Mouse (Mus musculus) induced T-regulatory cell, adult 2 months (primary cell): ENCODE results near the gene Tlx2.

Experiments used
- DNase-seq: peaks from one replicate; pipeline ENCODE4 v3.0.0-alpha.2; 2012; ENCODE audit warnings: low read depth

Gene Tlx2

DNA sequence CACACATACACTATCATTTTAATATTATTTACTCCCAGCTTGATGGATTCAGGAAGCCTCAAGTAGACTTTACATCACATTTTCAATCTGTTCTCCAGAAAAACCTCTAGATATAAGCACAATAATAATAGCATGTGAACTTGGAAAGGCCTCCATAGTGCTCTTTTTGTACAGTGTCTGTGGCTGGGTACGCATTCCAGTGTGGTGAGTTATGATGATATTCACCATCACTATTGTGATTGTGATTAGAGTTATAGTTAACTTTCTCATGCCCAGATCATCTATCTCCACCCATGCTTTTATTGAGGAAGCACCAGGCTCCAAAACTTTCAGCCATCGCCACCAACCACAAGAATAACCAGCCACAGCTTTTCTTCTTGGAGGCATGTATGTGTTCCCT lies 46.3 kb downstream of the Tlx2 start:
- DNase-seq, result no peak

DNA sequence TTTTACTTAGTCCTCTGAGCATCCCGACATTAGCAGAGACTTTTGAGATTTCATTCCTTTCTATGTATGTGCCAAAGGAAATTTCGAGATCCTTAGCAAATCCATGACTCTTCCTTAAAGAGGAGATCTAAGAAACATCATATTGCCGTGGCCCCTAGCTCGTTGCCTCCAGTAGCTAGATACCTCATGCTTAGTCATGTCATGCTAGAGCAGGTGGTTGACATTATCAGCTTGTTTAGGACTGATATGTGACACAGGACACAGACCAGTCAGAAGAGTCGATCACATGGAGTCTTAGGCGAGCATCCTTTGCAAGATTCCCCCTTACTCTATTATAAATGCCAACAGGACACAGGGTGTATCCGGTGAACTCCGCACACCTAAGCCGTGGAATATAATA lies 47.1 kb downstream of the Tlx2 start:
- DNase-seq, result no peak

DNA sequence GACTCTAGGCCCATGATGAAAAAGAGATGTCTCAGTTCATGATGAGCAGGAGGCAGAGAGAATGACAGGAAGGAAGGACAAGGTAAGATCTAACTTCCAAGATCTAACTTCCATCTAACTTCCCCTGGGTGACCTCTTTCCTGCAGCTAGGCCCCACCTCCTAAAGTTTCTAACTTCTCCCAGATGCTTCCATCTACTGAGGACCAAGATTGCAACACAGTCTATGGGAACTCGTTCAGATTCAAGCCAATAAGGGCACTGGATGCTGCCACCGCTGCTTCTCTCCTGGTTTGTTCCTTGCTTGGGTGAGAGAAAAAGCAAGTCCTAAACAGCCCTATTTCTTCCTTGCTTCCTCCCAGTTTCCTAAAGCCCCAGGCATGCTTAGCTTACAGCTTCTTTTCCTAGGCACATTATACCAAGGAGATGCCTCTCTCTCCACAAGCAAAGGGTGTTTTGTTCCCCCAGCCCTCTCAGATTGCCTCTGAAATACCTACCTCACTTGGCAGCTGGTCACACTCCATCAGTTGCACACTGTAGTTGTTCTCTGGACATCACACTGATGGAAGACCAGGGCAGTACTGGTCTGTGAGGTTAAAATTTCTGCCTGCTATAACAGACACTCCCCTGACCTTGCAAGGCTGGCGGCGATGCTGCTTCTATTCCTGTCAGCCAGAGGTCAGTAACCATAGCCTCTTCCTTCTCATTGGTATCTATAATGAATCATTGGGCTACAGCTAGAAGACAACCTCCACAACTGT lies 49.1 kb downstream of the Tlx2 start:
- DNase-seq, result no peak

DNA sequence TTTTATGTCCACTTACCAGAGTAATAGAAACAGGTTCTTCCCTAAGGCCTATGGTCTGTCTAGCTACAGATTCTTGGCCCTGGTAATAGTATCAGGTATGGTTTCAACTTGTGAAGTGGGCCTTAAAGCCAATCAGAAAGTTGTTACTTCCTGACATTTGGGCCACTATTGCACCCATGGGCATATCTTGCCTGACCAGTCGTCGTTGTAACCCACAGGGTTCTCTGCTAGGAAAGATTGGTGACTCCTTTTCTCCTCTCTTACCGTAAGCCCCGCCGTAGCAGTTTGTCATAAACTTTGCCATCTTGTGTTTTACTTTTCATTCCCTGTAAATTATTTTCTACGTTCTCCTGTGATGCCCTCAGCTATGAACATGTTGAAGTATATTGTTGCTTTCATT lies 50.0 kb downstream of the Tlx2 start:
- DNase-seq, result no peak

DNA sequence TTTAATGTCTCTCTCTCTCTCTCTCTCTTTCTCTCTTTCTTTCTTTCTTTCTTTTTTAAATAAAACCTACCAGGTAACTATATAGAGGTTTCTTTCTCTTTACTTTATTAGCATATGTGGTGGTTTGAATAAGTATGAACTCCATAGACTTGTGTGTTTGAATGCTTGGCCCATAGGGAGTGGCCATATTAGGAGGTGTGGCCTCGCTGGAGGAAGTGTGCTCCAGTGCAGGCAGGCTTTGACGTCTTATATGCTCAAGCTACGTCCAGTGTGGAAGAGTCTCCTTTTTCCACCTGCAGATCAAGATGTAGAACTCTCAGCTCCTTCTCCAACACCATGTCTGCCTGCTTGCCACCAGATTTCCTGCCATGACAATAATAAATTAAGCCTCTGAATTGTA lies 51.0 kb downstream of the Tlx2 start:
- DNase-seq, result no peak
